Mouse (Mus musculus) hindbrain, postnatal 0 days (tissue): Measurements from ENCODE around the gene Speer3. TPM values are rescaled to one million over a fixed set of nuclear protein-coding genes. Genes with fewer than 3 reads are reported as not detected.
"Not testable (repeated sequence)": the region's sequence is repeated elsewhere in the genome, so short reads cannot be mapped to it uniquely, and the experiment has no call there.

Experiments used
- ATAC-seq: fragments of 200-750 bp; cut with Nextera tagmentation; 2 replicates; pipeline ENCODE4 v1.8.0; 2017; ENCODE audit warnings: mild to moderate bottlenecking, moderate TSS enrichment, moderate library complexity
- DNase-seq: peaks from one replicate; pipeline ENCODE4 v3.0.0-alpha.2; 2015; ENCODE audit warnings: low spot score
- H3K27ac ChIP-seq: fragments of 300-500 bp; sonication (generic); 2 replicates; pipeline ENCODE4 v1.5.1; 2014; ENCODE audit warnings: mild to moderate bottlenecking
- H3K27me3 ChIP-seq: fragments of 300-500 bp; sonication (generic); 2 replicates; pipeline ENCODE4 v1.6.1; 2014; ENCODE audit warnings: low read length, mixed read lengths; ENCODE audit not compliant: insufficient read depth
- H3K36me3 ChIP-seq: fragments of 300-500 bp; sonication (generic); 2 replicates; pipeline ENCODE4 v1.6.1; 2014; ENCODE audit warnings: low read length, mixed read lengths; ENCODE audit not compliant: insufficient read depth
- H3K4me1 ChIP-seq: fragments of 300-500 bp; sonication (generic); 2 replicates; pipeline ENCODE4 v1.6.1; 2014; ENCODE audit warnings: antibody characterized with exemption, low read length, mixed read lengths; ENCODE audit not compliant: insufficient read depth
- H3K4me2 ChIP-seq: fragments of 300-500 bp; sonication (generic); 2 replicates; pipeline ENCODE4 v1.6.1; 2014; ENCODE audit warnings: low read depth, mild to moderate bottlenecking, low read length, moderate library complexity, mixed read lengths
- H3K4me3 ChIP-seq: fragments of 300-500 bp; sonication (generic); 2 replicates; pipeline ENCODE4 v1.5.1; 2014; ENCODE audit warnings: low read length
- H3K9ac ChIP-seq: fragments of 300-500 bp; sonication (generic); replicated peaks from 2 replicates; pipeline ENCODE4 v1.6.1; 2014; ENCODE audit warnings: mild to moderate bottlenecking, low read length, moderate library complexity, mixed read lengths
- H3K9me3 ChIP-seq: fragments of 300-500 bp; sonication (generic); 2 replicates; pipeline ENCODE4 v1.6.1; 2016; ENCODE audit warnings: low read length, mixed read lengths
- CTCF ChIP-seq: IDR thresholded peaks from 2 replicates; pipeline ENCODE4 v1.5.1; 2016; ENCODE audit warnings: antibody characterized with exemption, control low read depth, low read depth
- whole genome bisulfite sequencing: fragments of 180-500 bp; shearing (Covaris S2); extraction: QIAGEN DNeasy Blood & Tissue Kit; methylation state at CpG from one replicate; pipeline ENCODE4 v1.1.7; 2014; 5-methylcytosine and 5-hydroxymethylcytosine counted together
- polyA plus RNA-seq: library from polyadenylated mRNA; unstranded; fragments of >200 nt; fragmentation: Nextera tagmentation; extraction: Ambion mirVana; gene quantifications from 2 replicates; pipeline ENCODE4 v1.2.1, GENCODE M21; 2015
- total RNA-seq: library from RNA; depleted of rRNA; stranded (reverse); fragments of >200 nt; gene quantifications from 2 replicates; pipeline ENCODE4 v1.2.3, GENCODE M21; 2014; rRNA removed

Gene Speer3
- total RNA-seq (not detected in 2 replicates), polyA plus RNA-seq (not detected in 2 replicates)

DNA sequence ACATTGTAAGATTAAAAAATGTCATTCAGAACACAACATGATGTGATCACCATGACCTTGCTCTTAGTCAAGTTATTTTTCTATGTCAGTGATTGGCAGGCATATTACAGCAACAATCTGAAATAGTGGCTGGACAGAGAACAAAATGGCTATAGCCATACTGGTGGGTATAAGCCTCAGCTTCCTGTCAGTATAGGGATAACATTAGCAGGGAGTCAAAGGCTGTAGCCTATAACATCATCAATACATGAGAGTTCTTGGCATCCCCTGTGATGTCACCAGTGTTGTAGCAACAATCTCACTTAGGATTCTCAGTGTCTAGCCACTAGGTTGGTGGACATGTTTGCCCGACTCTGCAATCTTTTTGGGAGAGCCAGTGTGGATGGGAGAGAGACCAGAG is at the start of gene Speer3:
TSS of gene Speer3 (plus strand) at position 301 of the 400 bp plus-strand sequence.
- Histone ChIP-seq H3K36me3 (no peaks in the 10 kb centered on the region), H3K9me3 (no peaks in the 10 kb centered on the region), H3K4me2 (no peak within 1 kb of the TSS), H3K4me1 (no peaks in the 10 kb centered on the region), H3K27ac (no peak within 1 kb of the TSS), H3K9ac (no peak within 1 kb of the TSS), H3K27me3 (no peaks in the 10 kb centered on the region), H3K4me3 (no peak within 1 kb of the TSS)
- ATAC-seq (no peak), DNase-seq (no peak)
- WGBS, result 89% methylated on average over 1 of the region's 1 CpGs
- TF ChIP-seq CTCF, result no peak

DNA sequence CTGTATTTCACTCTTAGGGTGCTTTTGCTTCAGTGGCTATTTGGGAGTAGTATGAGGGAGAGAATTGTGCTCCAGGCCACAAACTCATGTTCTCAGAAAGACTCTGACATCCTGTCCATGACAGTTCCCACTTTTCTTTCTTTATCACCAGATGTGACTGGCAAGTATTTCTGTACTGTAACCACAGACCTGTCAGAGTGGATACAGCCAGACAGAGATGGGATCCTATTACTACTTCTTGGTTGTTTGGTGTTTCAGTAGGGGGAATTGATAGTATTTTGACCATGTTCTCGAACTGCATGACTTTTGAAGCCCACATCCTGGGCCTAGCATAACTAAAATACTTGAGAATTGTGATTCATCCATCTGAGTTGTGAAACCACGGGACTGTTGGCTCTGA is 19.1 kb downstream of the Speer3 start:
- not testable (repeated sequence) for ATAC-seq, H3K4me3 ChIP-seq, DNase-seq, H3K36me3 ChIP-seq, H3K4me2 ChIP-seq, H3K4me1 ChIP-seq, H3K27ac ChIP-seq, H3K9me3 ChIP-seq, H3K27me3 ChIP-seq, H3K9ac ChIP-seq
- WGBS, result 75% methylated on average over 2 of the region's 2 CpGs

- Histone ChIP-seq H3K4me1 (no peaks in the 10 kb centered on the region), H3K4me2 (no peak overlapping the region), H3K4me3 (no peak overlapping the region), H3K9ac (no peak overlapping the region), H3K9me3 (no peaks in the 10 kb centered on the region), H3K27ac (no peak overlapping the region), H3K27me3 (no peaks in the 10 kb centered on the region), H3K36me3 (no peaks in the 10 kb centered on the region)
- DNase-seq (no peak), ATAC-seq (no peak)
- no peak for TF ChIP-seq CTCF
These were observed 33.7 kb downstream of the Speer3 start for GRCm38 (mm10) chr5:13825108-13825507.

- no peaks in the 10 kb centered on the region for H3K27me3 ChIP-seq
- DNase-seq (no peak), ATAC-seq (no peak)
- no peak overlapping the region for H3K27ac ChIP-seq
- no peaks in the 10 kb centered on the region for H3K9me3 ChIP-seq
- TF ChIP-seq CTCF, result no peak
- no peak overlapping the region for H3K4me3 ChIP-seq
- H3K4me1 ChIP-seq, result no peaks in the 10 kb centered on the region
- H3K36me3 ChIP-seq, result no peaks in the 10 kb centered on the region
- no peak overlapping the region for H3K9ac ChIP-seq
- H3K4me2 ChIP-seq, result no peak overlapping the region
These were observed 35.3 kb downstream of the Speer3 start for GRCm38 (mm10) chr5:13826708-13827107.

DNA sequence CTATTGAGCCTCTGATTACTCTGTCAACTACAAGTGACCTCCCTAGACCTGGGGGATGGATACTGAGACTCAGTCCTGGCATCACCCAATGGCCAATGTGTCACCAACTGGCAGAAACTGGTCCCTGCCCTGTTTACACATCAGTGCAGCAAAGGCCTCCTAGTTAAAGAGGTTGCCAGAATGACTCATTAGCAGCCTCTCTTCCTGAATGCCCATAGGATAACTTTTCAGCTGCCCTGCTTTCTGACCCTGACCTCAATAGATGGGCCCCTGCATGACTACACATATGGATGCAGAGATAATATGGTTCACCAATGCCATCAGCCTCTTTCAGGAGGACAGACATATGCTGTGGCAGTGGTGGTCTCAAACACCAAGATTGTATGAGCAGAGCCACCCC is 52.9 kb downstream of the Speer3 start:
- DNase-seq, result no peak
- no peak for TF ChIP-seq CTCF
- Histone ChIP-seq H3K9ac (no peak overlapping the region), H3K4me1 (no peaks in the 10 kb centered on the region), H3K4me2 (no peak overlapping the region), H3K27me3 (no peaks in the 10 kb centered on the region), H3K36me3 (no peaks in the 10 kb centered on the region), H3K4me3 (no peak overlapping the region), H3K9me3 (no peaks in the 10 kb centered on the region), H3K27ac (no peak overlapping the region)
- no peak for ATAC-seq

Other genes starting within 250 kb of the Speer3 start
- gene Sema3e, start 233.7 kb downstream of the Speer3 start, total RNA-seq, result 3.6 and 4.2 TPM in 2 replicates
- gene Sema3e, start 233.7 kb downstream of the Speer3 start, polyA plus RNA-seq, result 3.5 and 3.6 TPM in 2 replicates